Mouse (Mus musculus) testis, adult 2 months (tissue): ENCODE results near the gene Padi6.

Experiments used
- CTCF ChIP-seq: fragments of 200-500 bp; IDR thresholded peaks from 2 replicates; pipeline ENCODE4 v1.5.1; 2012; ENCODE audit warnings: low read depth, mild to moderate bottlenecking, inconsistent platforms, low read length, moderate library complexity; ENCODE audit not compliant: control insufficient read depth, insufficient read depth, insufficient replicate concordance
- POLR2A ChIP-seq: fragments of 200-500 bp; IDR thresholded peaks from 2 replicates; pipeline ENCODE4 v1.6.1; 2012; ENCODE audit warnings: low read depth, mild to moderate bottlenecking, inconsistent platforms, low read length, moderate library complexity; ENCODE audit not compliant: control insufficient read depth

DNA sequence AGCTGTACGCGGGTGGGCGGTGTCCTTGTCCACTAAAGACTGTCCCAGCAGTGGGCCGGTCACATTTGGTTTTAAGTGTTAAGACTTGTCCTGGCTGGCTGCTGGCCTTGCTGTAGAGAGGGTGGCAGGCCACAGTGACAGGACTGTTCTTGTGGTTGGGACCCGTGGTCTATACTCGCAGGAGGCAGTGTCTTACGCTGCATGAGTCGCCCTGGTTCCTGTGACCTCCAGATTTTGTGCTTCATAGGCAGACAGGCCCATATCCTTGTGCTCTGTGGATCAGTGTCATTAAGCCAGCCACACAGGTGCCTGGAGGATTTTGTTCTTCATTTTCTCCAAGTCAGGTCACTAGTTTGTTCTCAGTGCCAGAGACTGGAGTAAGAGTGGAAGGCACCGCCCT lies 24.0 kb downstream of the Padi6 start:
- TF ChIP-seq CTCF (no peak), POLR2A (no peak)
